Mouse (Mus musculus) kidney, postnatal 36 days (tissue): Measurements from ENCODE around the gene Scrn3.

ENCODE experiments used
- DNase-seq, 2 experiments: peaks; one replicate each; pipeline ENCODE4 v3.0.0; 2021 to 2022; ENCODE audit warnings: mixed read lengths in 2 of 2

Gene Scrn3

GRCm38 (mm10) chr2:73275261-73276040 lies 37.0 kb upstream of the Scrn3 start:
- DNase-seq: no peak

DNA sequence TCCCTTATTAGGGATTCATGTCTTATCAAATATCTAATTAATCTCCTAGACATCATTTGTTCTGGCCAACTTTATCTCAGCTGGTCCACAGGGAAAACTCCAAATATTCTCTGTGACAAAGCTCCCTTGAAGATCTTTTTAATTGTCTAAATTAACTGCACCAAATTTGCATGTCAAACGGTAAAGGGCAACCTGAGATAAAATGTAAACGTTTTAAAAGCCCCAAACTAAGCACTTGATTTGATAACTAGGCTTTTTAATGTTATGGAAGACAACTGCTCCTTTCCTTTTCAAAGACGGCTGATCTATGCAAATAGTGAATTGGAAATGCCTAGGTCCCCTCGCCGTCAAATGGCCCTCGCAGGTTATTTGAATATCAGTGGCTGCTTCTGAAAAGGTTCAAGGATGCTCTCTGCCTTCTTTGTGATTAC lies 36.2 kb upstream of the Scrn3 start:
- DNase-seq: no peak

DNA sequence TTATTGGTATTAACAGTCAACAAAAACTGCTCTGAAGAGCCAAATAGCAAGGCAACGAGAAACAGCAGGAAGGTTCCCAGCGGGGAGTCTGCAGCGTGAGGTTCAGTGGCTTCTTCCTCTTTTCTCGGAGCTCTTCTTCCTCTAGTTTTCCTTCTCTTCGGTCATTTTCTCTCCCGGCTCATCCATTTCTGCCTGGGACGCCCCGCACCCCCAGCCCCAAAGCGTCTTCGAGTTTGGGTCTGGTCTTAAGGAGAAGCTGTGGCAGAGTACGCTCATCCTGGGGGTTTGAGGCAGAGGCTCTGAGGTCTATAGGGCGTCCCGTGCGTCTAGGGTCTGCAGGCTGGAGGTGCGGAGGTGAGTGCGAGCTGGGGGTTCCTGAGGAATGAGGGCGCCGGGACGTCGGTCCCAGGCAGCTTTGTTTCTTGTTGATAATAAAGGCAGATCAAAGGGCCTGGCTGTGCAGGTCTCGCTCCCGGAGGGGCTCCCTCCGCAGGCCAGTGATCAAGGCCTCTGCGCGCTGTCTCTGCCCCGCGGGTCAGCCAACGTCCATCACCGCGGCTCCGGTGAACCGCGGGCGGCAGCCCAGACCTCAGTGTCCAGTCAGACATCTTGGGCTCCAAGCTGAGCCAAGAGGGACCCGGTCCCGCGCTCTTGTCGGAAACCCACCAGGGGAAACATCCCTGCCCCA lies 35.2 kb upstream of the Scrn3 start:
- peak in 1 of 2 experiments; percentile 20 for DNase-seq

- DNase-seq: peak in 1 of 2 experiments; percentile 25
These were observed 34.7 kb upstream of the Scrn3 start for GRCm38 (mm10) chr2:73277709-73278075.

GRCm38 (mm10) chr2:73278131-73278854 lies 34.1 kb upstream of the Scrn3 start:
- peak; percentile 83 to 94 for DNase-seq

DNA sequence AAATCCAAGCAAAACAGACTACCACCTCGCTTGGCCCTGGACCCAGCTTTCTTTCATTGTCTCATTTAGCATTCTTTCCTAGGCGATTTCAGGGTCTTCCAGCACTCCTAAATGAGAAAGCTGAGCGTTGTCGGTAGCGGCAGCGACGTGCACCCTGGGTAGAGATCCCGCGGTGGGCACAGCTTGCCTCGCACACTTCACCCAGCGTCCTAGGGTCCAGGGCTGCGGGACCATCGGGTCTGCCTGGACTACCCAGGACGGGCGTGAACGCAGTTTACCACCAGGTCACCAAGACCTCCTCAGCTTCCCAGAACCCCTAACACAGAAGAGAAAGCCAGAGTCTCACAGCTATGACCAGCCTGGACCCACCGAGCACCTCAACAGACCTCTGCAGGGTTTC lies 33.5 kb upstream of the Scrn3 start:
- DNase-seq: no peak

DNA sequence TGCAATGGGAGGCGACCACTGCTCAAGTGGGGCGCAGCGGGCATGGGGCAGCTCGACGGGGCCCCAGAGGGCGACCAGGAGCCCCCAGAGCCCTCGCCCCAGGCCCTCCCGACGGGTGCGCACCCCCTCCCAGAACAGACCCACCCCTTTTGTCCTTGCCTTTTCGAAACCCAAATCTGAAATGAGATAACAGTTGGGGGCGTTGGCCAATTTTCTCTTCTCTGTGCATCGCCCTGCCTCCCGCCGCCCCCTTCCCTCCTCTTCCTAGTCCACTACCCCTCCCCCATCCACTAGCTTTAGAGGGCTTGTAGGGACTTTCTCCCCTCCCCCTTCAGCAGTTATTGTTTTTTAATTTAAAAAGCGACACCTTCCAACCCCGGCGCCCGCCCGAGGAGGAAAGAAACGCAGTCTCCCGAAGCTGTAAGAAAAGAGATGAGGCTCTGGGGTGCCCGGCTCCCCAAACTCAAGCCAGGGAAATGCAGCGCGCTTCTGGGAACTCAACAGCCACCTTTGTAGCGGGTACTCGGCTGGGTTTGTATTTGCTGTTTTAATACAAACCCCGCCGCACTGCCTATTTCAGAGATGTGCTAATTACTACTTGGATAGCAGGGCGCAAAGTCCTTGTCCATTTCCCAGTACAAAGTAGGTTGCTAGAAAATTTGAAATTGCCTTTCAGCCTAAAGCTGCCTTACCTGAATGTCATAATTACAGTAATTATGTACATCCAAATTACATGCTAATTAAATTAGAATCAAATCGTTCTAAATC lies 32.9 kb upstream of the Scrn3 start:
- peak in 1 of 2 experiments; percentile 13 for DNase-seq

DNA sequence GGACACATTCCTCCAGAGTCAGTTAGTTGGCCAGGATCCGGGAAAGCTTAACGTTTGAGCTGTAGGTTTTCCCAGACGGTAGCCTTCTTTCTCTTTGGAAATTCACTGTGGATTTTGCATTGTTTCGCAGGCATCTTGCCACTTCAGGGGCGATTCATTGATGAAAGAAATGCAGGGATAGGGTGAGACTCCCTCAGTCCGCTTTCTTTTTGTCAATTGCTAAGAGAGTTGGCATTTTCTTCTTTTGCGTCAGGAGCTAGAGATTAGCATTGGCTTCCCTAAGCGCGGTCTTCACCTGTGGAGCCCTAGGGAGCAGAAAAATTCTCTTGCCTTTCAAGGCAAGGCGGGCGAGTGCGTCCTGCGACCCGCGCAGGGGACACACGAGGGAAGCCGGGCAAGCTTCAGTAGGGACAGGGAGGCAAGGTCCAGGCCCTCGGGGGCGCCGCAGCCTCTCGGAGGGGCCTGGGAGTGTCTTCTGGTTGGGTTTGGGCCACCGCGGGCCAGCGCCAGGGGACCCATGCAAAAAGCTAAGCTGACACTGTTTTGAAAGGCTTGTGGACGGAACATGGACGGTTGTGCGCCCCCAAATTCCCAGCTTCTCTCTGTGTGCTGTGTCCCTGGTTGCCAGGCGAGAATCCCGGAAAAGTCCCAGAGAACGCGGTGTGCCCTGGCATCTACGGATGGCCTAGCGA lies 31.9 kb upstream of the Scrn3 start:
- peak in 1 of 2 experiments; percentile 14 for DNase-seq

DNA sequence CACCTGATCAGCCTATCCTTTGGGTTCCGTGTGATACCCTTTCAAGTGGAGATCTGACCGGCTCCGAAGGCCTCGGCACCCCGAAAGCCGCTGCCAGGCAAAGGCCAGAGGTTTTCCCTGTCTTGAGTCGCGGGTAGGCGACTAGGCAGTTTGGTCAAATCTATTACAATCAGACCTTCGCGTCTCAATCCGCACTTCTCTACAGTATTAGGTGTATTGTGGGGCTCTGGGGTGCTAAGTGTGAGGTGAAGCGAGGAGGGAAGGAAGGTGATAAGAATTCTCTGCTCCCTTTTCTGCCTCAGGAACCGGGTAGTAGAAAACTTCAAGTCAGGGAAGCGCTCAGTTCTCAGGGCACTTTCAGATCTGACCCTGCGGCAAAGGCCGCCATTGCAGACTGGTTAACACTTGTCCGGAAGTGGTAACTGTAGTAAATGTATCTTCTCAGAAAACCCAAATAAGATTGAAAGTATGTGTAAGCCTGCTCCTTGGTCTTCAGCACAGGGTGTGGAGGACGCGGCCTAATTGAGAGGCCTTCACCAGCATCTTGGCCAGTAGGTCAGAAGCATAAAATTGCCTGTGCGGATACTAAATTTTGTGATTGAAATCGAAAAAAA lies 31.2 kb upstream of the Scrn3 start:
- no peak for DNase-seq

- no peak for DNase-seq
These were observed 30.7 kb upstream of the Scrn3 start for GRCm38 (mm10) chr2:73281707-73282106.

DNA sequence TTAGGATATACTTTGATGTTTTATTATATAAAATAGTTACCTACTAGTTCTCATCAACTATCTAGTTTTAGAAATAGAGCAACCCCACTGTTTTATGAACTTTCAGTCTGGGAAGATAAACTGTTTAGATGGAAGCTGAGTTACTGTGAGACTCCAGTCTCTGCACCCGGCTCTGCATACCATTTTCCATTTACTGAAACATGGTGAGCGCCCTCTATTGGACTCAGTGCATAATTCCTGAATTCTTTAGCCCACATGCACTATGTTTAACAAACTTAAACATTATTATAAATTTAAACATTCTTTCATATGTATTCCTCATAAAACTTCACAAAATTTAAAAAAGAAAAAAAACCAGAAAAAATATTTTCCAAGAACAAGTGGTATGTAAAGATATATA lies 26.8 kb upstream of the Scrn3 start:
- DNase-seq: peak in 1 of 2 experiments; percentile 25

- DNase-seq: no peak
These were observed 21.3 kb upstream of the Scrn3 start for GRCm38 (mm10) chr2:73291130-73291529.

DNA sequence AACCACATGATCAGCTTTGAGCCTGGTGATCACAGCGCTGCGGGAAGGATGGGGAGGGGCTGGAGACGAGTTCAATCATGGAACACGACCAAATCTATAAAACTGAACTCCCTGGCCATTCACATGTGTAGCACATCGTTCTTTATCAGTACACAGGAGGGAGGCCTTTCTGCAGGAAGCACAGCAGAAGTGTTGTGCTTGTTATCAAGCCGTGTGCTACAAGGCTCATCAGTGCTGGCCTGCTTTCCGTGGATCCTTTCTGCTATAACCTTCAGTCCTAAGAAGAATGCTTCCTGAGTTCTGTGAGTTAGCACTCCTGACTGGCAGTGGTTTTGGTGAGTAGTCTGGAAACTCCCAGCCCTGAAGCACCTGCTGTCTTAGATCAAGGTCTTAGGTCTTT lies 17.4 kb upstream of the Scrn3 start:
- no peak for DNase-seq

DNA sequence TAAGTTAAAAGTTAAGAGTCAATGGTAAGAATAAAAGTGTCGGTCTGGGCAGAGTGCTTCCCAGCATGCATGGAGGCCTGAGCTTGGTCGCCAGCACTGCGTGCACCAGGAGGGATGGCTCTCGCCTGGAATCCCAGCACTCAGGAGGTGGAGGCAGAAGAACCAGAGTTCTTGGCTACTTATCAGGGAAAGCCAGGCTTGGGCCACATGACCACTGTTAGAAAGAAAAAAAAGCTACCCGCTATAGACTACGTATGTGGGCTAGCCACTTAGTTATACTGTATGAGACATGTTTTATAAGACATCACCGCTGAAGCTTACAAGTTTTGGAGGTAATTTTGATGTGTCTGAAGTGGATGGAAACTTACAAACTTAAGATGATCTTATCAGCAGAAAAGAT lies 14.2 kb upstream of the Scrn3 start:
- no peak for DNase-seq

GRCm38 (mm10) chr2:73298841-73299240 lies 13.6 kb upstream of the Scrn3 start:
- DNase-seq: no peak

DNA sequence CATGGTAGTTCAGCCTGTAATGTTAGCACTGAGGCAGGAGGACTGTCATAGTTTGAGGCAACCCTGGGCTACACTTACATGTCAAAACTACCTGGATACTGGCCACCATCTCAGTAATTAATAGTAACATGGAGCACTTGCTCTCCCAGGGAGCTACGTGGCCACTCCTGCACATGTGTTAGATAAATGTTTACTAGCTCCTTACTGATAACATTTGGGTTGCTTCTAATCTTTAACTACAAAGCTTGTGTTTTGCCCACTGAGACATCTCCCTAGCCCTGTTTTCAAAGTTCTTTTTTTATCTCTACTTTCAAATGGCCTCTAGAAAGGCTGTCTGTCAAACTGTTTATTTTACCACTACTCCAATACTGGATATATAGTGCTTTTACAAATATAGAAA lies 10.4 kb upstream of the Scrn3 start:
- no peak for DNase-seq

- no peak for DNase-seq
These were observed 9.7 kb upstream of the Scrn3 start for GRCm38 (mm10) chr2:73302722-73303121.

GRCm38 (mm10) chr2:73304506-73304905 lies 7.9 kb upstream of the Scrn3 start:
- DNase-seq: peak; percentile 34 to 57

DNA sequence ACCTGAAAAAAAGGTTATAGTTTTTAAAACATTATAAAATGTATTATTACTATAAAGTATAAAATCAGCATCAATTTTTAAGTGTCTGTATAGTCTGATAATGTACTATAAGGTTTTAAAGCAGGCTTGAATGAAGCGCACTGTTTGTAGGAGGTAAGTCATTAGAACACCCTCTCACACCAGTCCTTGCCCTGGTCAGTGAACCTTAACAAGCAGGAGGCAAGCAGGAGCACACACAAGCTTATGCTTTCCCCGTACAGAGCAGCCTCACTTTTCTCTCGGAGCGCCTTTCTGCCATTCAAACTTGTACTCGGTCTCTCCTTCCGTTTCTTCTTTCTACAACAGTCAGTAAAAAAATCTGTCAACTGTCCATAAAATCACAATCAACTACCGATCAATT lies 6.4 kb upstream of the Scrn3 start:
- DNase-seq: peak; percentile 37 to 43

GRCm38 (mm10) chr2:73313117-73313501 lies 708 bp downstream of the Scrn3 start:
- peak; percentile 31 to 54 for DNase-seq

- DNase-seq: no peak
These were observed 1.9 kb downstream of the Scrn3 start for GRCm38 (mm10) chr2:73314311-73314710.

- DNase-seq: peak in 1 of 2 experiments; percentile 39
These were observed 5.0 kb downstream of the Scrn3 start for GRCm38 (mm10) chr2:73317426-73317825.
